Mouse (Mus musculus): Measurements from ENCODE around the gene Cchcr1.
"Not testable (repeated sequence)": the region's sequence is repeated elsewhere in the genome, so short reads cannot be mapped to it uniquely, and the experiment has no call there.

Gene Cchcr1
- long read RNA-seq, experiment 1, partial matches to known transcripts = 1 of 2 reads
- long read RNA-seq, experiment 1, other reads (novel, unspliced or antisense) = 1 of 2 reads
- long read RNA-seq, experiment 2 = 0 reads

DNA sequence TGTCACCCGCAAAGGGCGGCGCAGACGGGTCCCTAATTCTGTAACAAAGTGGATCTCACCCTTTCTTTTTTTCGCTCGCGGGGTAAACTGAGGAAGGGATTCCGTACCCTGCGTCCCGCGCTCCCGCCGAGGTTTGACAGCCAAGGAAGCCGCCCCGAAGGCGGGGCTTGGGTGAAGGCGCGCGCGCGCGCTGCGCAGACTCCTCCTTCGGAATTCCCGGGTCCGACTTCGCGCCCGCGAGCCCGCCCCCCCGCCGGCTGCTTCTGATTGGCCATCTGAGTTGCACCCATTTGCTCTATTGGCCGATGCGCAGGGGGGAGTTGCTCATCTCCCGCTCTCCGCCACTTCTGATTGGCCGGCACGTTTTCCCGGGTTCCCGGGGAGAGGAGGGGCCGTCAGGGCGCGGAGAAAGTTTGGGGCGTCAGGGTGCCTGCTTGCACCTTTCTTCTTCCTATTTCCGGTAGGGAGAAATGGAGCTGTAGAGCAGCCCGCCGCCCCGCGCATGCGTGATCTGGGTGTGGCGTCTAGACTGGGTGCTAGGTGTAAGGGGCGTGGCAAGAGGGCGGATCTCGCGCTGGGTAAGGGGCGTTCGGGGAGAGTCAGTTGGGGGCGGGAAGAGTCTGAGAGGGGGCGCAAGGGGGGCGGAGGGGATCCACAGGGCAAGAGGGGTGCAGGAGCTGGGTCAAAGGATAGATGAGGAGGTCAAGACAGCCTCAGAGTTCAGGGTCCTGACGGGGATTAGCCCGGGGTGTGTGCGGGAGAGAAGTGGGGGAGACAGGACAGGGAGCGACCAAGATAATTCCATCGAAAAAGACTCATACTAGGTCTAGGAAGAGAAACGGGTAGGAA lies at the start of gene Cchcr1, which contains the start of gene Tcf19:
Gene Cchcr1 (plus strand): TSS at position 449 of the 849 bp plus-strand sequence.
Gene Tcf19 (minus strand): TSS at position 173 of the 849 bp plus-strand sequence.
- intact Hi-C loops (cut with DNase I) = no loop called here

DNA sequence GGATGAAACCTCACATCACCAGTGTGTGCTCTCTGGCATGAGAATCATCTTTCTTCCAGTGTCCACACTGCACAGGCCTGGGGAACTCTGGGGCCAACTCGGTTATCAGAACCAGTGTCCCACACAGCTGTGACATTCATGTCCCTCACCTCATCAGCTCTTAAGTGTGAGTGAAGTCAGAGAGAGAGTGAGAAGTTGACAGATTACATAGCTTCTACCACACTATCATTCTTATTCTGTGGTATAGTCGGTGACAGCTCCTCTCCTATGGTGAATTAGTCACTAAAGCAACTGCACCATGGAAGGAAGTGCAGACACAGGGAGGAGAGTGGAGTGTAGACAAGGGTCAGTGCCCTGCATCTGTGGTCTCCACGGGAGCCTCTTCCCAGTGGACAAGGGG lies 48.0 kb upstream of the Cchcr1 start:
- intact Hi-C loops (cut with DNase I) = not testable (repeated sequence)

DNA sequence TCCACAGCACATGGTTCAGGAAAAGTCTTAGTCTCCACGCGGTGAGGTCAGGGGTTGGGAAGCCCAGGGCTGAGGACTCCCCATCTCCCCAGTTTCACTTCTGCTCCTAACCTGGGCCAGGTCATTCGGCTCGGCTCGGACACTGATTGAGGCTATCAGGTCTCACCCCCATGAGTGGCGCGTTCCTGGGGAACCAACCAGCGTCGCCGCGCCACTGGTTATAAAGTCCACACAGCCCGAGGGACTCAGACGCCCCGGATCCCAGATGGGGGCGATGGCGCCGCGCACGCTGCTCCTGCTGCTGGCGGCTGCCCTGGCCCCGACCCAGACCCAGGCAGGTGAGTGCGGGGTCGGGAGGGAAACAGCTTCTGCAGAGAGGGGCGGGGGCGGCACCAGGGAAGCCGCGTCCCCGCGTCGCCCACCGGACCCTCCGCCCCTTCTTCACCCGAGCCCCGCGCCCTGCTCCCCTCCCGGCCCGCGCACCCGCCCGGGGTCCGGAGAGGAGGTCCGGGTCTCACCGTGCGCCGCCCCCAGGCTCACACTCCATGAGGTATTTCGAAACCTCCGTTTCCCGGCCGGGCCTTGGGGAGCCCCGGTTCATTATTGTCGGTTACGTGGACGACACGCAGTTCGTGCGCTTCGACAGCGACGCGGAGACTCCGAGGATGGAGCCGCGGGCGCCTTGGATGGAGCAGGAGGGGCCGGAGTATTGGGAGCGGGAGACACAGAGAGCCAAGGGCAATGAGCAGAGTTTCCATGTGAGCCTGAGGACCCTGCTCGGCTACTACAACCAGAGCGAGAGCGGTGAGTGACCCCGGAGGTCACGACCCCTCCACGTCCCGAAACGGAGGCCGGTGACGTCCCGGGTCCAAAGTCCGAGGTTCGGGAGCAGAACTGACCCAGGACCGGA lies 46.8 kb upstream of the Cchcr1 start, which contains the start of gene H2-Q10:
Gene H2-Q10 (plus strand): TSS at position 248 of the 910 bp plus-strand sequence.
- intact Hi-C loops (cut with DNase I) = no loop called here

GRCm38 (mm10) chr17:35484066-35484465 lies 32.8 kb upstream of the Cchcr1 start:
- intact Hi-C loops (cut with DNase I) = no loop called here

DNA sequence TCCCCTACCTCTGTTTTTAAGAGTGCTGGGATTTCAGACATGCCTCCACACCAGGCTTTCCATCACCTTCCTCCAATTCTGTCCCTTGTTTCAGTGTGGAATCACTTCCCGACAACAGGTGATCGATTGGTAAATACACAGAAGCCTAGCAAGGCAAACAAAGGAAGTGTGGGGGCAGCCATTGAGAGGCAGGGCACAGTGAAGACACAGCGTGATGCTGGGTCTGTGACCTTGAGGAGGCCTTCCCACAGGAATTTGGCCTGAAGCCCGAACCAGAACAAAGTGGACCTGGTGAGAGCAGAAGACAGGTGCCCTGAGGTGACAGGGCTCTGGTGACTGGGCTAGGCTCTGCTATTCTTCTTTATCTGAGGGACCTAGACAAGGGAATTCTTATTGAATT lies 31.2 kb upstream of the Cchcr1 start:
- intact Hi-C loops (cut with DNase I) = no loop called here

- intact Hi-C loops (cut with DNase I) = no loop called here
Measured at GRCm38 (mm10) chr17:35486726-35487125, 30.2 kb upstream of the Cchcr1 start.

DNA sequence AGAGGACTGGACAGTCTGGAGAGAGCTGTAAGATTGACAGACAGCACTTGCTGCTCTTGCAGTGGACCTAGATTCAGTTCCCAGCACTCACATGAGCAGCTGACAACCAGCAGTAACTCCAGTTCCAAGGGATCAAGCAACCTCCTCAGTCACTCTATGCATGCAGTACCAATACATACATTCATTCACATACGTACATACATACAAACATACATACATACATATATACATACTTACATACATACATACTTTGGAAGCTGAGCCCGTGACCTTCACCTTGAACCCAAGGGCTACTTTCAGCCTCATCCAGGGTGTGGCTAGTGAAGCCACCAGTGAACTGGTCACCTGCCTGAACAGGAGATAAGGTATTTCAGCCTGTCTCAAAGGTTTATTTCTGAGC lies 28.9 kb upstream of the Cchcr1 start:
- intact Hi-C loops (cut with DNase I) = no loop called here

- intact Hi-C loops (cut with DNase I) = no loop called here
Measured at GRCm38 (mm10) chr17:35490320-35490719, 26.6 kb upstream of the Cchcr1 start.

GRCm38 (mm10) chr17:35497124-35497523 lies 19.8 kb upstream of the Cchcr1 start:
- intact Hi-C loops (cut with DNase I) = no loop called here

GRCm38 (mm10) chr17:35502226-35502625 lies 14.7 kb upstream of the Cchcr1 start:
- intact Hi-C loops (cut with DNase I) = no loop called here

- intact Hi-C loops (cut with DNase I) = no loop called here
Measured at GRCm38 (mm10) chr17:35502762-35503161, 14.1 kb upstream of the Cchcr1 start.

DNA sequence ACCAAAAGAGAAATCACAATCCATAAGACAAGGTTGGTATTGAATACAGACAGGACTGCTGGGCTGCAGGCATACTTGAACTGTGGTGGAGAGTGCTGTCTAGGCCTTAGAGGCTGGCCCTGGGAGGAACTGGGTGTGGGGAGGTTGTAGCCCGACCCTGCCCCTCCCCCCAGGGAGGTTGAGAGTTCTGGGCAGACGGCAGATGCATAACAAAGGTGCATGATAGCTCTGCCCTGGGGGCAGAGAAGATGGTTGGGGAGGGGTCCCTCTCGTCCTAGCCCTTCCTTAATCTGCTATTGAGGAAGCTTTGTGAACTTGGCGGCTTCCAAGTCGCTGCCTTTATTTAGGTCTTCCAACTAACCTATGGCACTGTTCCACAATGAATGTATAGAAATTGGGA lies 13.1 kb upstream of the Cchcr1 start:
- intact Hi-C loops (cut with DNase I) = no loop called here

- intact Hi-C loops (cut with DNase I) = no loop called here
Measured at GRCm38 (mm10) chr17:35504628-35505481, 12.0 kb upstream of the Cchcr1 start.

DNA sequence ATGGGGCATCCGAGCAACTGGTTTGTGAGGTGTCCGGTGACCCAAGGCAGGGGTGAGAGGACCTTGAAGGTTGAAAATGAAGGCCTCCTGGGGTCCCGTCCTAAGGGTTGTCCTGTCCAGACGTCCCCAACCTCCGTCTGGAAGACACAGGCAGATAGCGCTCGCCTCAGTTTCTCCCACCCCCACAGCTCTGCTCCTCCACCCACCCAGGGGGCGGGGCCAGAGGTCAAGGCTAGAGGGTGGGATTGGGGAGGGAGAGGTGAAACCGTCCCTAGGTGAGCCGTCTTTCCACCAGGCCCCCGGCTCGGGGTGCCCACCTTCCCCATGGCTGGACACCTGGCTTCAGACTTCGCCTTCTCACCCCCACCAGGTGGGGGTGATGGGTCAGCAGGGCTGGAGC lies 11.1 kb upstream of the Cchcr1 start, which contains the start of gene Pou5f1:
Gene Pou5f1 (plus strand): TSS at position 243 of the 400 bp plus-strand sequence.
- intact Hi-C loops (cut with DNase I) = no loop called here

- intact Hi-C loops (cut with DNase I) = no loop called here
Measured at GRCm38 (mm10) chr17:35506881-35507280, 10.0 kb upstream of the Cchcr1 start.

DNA sequence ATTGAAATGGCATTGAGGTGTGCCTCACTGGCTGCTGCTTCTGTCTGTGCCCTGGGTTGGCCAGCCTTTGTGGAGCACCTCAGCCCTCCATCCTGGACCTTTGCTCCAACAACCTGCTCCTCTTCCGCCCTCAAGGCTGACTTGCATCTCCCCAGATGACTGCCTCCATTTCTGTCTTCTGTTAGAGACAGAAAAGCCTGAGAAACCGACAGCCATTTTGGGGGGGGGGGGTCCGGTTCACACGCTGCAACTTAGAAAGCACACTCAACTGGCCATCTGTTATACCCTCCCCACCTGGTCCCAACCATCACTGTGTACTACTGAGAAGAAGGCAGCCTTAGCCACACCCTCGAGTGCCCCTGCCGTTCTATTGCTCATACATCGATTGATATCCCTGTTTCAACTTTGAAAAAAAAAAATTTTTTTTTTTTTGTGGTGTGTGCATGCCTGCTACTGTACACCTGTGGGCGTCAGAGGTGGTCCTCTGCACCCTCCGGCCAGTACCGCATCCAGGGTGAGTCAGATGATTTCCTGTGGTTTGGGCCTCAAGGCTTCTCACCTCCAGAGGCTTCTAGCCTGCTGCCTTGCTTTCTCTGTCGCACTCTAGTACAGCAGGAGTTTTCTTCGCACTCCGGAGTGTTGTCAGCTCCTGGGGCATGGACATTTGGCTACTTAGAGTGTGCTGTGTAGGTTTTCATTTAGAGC lies 9.2 kb upstream of the Cchcr1 start:
- intact Hi-C loops (cut with DNase I) = no loop called here

DNA sequence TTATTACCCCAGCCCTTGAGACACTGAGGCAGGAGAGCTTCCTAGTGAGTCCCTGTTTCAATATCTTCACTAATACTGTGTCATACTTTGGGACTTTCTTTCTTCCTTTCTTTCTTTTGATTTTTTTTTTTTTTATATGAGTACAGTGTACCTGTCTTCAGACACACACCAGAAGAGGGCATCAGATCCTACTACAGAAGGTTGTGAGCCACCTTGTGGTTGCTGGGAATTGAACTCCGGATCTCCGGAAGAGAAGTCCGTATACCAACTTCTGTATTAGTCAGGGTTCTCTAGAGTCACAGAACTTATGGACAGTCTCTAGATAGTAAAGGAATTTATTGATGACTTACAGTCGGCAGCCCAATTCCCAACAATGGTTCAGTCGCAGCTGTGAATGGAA lies 8.6 kb upstream of the Cchcr1 start:
- intact Hi-C loops (cut with DNase I) = not testable (repeated sequence)

DNA sequence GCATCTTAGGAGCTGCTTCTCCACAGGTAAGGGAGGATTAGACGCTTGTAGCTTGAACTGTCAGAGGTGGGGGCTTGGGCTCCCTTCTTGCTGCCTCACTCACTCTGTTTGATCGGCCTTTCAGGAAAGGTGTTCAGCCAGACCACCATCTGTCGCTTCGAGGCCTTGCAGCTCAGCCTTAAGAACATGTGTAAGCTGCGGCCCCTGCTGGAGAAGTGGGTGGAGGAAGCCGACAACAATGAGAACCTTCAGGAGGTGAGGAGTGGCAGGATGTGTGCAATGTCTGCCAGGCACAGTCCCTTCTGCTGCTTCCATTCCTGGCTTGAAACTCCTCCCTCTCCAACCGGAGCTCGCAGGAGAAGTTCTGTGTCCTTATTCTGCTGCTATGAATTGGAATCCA lies 7.6 kb upstream of the Cchcr1 start:
- intact Hi-C loops (cut with DNase I) = no loop called here

DNA sequence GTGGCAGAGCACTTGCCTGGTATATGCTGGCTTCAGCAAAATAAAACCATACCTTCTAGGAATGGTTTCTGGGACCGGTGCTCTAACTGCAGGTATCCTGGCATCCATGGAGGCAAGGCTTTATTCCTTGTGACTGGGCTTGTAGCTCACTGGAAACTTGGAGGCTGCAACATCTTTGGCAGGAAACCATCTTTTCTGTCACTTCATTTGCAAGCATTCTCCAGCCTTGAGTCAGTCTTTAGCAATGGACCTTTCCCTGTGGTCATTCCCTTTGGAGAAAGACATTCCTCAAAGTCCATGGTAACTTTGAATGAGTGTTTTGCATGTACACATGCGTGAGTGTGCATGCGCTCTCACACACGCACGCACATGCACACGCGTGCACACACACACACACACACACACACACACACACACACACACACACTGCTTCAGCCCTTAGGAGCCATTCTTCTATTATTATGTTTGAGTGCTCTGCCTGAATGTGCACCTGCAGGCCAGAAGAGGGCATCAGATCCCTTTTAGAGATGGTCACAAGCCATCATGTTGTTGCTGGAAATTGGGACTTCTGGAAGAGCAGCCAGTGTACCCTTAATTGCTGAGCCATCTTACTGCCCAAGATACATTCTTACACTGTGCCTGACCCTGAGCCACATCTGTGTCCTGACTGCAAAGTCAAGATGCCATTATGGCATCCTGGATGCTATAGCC lies 3.8 kb upstream of the Cchcr1 start:
- intact Hi-C loops (cut with DNase I) = no loop called here
